Mouse (Mus musculus) liver, embryonic 14.5 days (tissue): Measurements from ENCODE around the gene 1700014D04Rik.

Source experiments
- CTCF ChIP-seq: IDR thresholded peaks from 2 replicates; pipeline ENCODE4 v1.5.1; 2016; ENCODE audit warnings: antibody characterized with exemption, low read depth, control low read depth
- EP300 ChIP-seq: IDR thresholded peaks from 2 replicates; pipeline ENCODE4 v1.6.1; 2016; ENCODE audit warnings: antibody characterized with exemption, low read depth

- TF ChIP-seq CTCF (peak; percentile 99), EP300 (no peak)
Measured at GRCm38 (mm10) chr13:59728378-59729093, 18.0 kb downstream of the 1700014D04Rik start.
